Mouse (Mus musculus): Measurements from ENCODE around the gene Cmtm4. TPM values are rescaled to one million over a fixed set of nuclear protein-coding genes. Genes with fewer than 3 reads are reported as not detected.

The Cmtm4 gene
- total RNA-seq, 2 experiments from 2014 or later, result 47.2 to 48.3 TPM

DNA sequence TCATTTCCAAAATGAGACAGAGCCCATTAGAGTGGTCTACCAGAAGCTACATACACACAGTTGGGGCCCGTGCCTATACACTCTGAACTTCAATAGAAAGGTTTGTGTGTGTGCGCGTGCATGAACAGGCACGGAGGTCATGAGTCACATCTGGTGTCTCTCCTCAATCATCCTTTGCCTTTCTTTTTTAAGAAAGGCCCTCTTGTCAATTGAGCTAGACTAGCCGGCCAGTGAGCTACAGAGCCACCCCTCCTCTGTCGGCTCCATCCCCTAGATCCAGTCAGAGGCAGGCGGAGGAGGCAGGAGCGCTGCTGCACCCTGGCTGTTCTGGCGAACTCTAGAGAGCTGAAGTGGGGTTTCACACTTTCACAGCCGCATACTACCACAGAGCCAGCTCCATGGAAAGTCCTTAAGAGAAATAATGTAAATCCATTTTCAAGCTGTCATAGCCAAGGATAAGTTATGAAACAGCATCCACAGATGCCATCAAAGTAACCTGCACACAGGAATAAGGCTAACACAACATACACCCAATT is 16.2 kb downstream of the Cmtm4 start:
- no peak for DNase-seq
- intact Hi-C loops (cut with DNase I), result no loop called here

DNA sequence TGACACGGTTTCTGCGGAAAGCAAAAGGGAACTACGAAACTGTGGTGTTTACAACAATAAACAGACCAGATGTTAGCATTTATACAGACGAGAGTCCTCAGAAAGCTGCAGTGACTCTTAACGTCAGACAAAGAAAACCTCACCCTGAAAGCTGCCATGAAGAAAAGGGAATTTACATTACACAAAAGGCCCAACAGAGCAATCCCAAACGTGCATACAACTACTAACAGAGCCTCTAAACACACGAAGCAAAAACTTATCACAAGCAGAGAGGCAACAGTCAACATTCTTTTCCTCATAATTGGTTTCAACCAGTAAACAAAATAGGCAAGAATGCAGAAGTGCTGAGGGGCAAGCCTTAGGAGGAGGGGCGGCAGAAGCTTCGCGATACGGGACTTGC is 18.9 kb downstream of the Cmtm4 start:
- DNase-seq, result no peak
- intact Hi-C loops (cut with DNase I), result no loop called here

DNA sequence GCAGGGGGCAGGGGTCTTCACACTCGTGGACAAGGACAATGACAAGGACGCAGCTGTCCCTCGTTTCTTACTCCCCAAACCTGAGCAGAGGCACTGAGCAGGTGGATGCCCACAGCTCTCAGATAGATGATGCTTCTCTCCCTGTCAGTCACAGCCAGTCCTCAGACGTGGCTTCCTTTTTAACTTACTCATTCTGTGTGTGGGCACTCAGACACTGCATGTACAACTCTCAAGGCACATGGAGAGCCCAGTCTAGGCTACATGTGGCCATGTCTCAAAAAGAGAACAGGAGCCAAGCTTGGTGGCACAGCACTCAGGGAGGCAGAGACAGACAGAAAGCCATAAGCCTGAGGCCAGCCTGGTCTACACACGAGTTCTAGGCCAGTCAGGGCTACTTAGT is 19.6 kb downstream of the Cmtm4 start:
- intact Hi-C loops (cut with DNase I), result no loop called here
- DNase-seq, result no peak

DNA sequence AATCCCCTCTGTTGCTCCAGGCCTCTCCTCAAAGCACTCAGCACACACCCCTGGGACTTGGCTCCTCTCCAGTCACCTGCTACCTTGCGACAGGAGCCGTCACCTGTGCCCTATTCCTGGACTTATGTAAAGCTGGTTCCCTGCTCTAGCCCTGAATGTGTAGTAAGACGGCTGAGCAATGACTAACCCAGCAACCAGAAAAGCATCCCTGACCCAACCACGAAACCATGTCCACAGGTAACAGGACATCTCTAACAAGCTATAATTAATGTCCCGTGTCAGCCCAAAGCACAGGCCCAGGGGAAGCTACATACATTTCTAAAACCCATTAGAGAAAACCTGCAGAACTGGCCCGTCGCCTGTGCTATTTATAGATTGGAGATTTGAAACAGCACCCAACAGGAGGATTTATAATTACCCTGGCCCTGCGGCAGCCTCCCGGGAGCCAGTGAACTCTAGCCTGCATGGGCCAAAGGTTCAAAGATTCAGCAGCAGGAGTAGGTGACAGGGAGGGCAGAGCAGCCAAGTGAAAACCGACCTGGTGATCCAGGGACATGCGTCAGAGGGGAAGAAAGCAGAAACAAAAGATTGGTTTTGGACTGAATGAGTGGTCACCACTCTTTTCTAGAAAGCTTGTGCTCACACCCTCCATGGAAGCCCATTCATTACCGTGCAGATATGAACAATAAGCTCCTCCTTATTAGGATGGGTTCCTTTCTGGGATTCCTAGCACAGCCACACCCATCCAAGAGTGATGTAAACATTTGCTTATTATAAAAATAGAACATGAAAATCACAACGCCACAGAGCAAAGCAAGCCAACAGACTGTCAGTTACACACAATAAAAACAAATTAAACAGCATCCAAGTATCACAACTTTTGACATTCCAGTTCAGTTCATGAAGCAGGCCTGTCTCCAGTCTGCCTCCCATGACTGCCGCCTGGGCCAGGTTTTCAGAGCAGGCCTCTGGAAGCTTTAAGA is 20.5 kb downstream of the Cmtm4 start:
- peak; percentile 34 for DNase-seq
- intact Hi-C loops (cut with DNase I), result no loop called here

DNA sequence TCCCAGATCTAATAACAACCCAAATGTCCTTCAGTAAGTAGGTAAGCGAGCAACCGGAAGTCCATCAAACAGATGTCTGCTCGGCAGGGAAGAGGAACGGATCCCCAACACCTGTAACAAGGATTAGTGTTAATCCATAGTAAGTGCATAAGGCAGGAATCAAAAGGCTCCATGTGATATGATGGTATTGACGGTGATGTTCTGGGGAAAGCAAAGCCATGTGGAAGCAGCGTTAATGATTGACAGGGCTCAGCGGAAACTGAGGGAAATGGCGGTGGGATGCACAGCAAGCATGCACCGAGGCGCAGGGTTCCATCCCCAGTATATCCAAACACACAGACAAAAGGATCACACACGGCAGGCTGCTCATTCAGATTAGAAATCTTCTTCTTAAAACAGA is 21.3 kb downstream of the Cmtm4 start:
- intact Hi-C loops (cut with DNase I), result no loop called here
- DNase-seq, result no peak

DNA sequence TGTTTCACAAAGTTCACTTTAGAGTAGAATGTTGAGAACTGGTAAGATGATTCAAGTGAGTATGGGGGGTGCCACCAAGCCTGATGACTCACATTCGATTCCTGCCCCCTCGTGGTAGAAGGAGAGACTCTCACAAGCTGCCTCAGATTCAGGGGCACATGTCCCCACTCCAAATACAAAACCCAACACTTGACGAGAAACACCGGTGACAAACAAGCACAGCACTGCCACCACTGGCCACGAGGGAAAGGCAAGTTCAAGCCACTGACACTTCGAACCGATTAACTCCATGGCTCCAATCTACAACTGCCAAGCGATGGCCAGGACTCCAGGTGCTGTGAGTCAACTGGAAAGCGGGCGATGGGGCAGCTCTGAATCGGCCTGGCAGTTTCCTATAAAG is 21.8 kb downstream of the Cmtm4 start:
- peak; percentile 63 for DNase-seq
- intact Hi-C loops (cut with DNase I), result no loop called here

DNA sequence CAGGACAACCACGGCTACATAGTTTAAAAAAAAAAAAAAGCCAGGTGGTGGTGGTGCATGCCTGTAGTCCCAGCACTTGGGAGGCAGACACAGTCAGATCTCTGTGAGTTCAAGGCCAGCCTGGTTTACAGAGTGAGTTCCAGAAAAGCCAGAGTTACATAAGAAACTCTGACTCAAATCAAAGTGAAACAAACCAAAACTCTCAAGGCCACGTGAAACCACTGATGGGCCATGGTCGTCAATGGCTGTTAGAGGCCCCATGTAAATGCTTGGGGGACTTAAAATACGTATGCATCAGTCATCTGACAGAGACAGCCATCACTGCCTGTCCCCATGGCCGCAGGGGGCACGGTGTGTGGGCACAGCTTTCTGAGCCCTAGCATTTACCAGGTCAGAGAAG is 24.5 kb downstream of the Cmtm4 start:
- no peak for DNase-seq
- intact Hi-C loops (cut with DNase I), result no loop called here

DNA sequence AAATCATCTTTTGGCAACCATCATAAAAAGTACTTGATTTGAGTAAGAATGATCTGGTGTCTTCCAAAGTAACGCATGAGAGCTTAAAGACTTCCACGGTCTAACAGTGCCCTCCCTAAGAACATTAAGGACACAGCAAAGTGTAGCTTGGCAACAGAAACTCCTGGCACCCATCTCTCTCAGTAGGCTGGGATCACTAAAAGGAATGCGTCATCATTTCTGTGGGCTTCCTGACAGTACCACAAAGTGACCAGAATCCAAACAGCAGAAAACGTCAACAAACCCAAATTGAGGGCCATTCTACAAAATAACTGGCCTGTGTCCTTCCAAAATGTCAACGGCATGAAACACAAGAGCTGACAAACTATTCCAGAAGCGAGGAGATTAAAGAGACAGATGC is 25.5 kb downstream of the Cmtm4 start:
- DNase-seq, result no peak
- intact Hi-C loops (cut with DNase I), result no loop called here

DNA sequence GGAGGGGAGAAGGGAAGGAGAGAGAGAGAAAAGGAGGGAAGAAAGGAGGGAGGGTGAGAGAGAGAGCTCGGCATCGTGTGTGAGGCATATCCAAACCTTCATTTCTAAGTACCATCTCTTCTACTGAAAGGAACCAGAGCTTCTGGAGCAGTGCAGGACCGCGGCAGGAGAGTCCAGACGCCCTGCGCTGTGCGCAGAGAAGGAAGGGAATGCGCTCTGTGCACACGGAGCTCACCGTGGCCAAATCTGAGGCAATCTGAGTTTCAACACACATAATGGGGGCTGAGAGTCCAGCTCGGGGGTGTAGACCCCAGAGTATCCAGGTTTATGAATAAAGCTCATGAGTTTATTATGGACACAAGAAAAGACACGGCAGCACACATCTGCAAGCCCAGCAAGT is 26.0 kb downstream of the Cmtm4 start:
- no peak for DNase-seq
- intact Hi-C loops (cut with DNase I), result no loop called here

DNA sequence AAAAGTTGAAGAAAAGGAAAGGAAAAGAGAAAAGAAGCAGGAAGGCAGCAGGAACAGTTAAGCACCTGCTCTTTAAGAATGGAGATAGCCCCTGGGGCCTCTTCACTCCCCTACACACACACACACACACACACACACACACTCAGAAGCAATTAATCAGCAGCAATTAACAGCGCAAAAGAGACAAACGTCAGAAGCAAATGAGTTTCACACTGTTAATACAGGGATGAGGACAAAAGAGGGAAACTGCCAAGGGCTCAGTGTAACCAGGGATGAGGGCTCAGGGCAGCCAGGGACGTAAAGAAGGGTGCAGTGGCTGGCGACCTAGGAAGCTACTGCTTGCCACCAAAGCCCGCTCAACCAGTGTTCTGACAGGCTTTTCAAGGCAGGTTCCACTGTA is 28.2 kb downstream of the Cmtm4 start:
- intact Hi-C loops (cut with DNase I), result no loop called here
- DNase-seq, result no peak

DNA sequence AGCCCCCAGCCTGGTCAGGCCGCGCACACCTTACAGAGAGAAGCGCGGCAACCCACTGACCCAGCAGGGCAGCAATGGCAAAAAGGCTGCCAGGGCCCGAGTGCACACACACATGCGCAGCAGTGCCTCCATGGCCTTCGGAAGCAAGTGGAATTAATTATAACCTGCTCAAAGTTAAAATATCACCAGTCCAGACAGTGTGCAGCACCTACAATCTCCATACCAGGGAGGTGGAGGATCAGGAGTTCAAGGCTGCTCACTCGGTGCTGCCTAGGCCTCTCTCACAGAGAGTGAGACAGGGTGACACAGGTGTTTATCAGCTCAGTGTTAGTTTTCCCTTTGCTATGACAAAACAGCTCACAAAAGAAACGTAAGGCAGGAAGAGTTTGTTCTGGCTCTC is 29.9 kb downstream of the Cmtm4 start:
- DNase-seq, result no peak
- intact Hi-C loops (cut with DNase I), result no loop called here

DNA sequence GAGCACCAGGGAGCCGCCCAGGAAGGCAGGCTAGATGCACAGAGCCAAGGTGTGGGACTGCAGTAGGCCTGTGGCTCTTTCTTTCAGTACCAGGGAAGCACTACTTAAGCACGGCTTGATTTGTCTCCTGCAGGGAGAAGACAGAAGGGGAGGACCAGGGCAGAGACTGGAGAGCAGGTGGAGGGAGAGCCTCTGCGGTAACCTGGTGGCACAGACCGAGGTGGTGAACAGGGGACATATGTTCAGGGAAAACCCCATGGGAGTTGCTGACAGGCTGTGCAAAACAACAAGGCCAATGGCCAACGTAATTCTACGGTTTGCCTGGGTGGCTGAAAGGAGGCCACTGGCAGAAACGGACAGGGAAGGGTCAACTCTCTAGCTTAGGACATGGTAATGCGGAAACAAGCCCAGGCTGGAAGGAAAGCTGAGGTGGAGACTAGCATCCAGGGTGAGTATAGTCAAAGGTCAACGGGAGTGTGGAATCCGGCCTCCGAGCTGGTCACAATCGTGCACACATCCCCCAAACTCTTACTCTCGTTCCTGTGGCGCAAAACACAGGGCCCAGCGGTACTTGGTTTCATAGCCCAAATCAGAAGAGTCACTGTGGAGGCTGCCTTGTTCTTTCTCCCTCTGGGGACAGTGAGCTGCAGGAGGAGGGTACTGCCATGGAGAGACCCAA is 35.7 kb downstream of the Cmtm4 start:
- DNase-seq, result peak; percentile 35
- intact Hi-C loops (cut with DNase I), result no loop called here

DNA sequence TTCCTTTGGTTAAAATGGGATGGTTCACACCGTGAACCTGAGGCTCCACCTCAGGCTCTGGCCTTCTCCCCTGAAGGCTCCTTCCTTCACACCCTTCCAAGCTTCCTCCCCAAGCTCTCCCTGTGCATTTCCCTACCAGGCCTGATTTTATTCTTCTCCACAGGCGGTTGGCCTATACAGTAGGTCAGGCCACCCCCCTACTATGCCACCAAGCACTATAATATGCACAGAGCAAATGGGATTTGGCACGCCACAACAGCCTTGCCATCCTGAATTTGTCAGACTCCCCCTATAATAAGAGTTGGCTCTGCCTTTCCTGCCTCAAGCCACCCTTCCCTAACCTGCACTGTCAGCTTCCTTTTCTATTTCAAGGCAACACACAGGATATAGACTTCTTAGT is 37.0 kb downstream of the Cmtm4 start:
- intact Hi-C loops (cut with DNase I), result no loop called here
- no peak for DNase-seq

DNA sequence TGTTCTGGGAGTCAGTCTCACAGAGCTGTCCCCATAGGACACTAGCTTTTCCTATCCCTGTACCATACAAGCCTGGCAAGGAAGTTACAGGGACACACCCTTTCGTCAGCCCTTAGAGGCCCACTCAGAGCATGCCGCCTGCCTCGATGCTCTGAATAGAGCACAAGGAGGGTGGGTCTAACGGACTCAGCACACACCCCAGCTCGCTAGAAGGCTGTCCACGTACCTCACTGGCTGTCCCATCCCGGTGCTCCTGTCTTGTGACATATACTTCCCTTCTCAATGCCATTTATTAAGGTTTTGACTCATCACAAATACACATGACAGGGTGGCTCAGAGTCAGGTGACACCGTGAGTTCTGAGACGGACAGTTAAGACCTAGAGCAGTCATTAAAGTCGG is 41.1 kb downstream of the Cmtm4 start:
- intact Hi-C loops (cut with DNase I), result no loop called here
- no peak for DNase-seq

DNA sequence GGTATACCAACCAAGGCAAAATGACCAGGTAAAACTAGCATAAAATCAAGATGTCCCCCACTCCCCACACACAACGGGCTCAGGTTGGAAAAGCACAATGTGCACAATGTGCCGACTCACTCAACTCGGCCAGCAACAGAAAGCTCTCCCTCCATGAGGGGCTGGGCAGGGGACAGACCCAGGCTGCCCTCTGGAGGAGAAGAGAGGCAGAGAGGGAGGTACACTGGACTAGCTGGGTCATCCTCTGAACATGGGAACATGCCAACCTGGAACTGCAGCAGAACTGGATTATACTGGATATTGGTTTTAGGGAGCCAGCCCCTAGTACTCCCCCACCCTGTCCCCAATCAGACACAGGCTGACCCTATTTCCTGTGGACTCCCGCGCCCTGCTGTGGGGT is 42.4 kb downstream of the Cmtm4 start:
- no peak for DNase-seq
- intact Hi-C loops (cut with DNase I), result no loop called here

DNA sequence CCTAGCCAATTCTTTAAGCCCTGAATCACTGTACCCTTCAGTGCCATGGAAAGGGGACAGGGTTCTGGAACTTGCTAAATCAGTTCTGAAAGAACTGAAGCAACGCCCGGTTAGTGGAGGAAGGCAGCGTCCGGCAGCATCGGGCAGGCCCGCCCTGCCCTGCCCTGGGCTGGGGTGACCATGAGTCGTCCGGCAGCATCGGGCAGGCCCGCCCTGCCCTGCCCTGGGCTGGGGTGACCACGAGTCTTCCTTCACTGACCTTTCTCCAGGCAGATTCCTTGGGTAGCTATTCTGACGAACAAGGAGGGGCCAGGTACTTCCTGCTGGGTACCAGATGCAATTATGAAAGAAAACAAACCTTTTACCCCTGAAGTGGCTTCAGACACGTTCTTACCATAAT is 45.6 kb downstream of the Cmtm4 start:
- no peak for DNase-seq
- intact Hi-C loops (cut with DNase I), result no loop called here

DNA sequence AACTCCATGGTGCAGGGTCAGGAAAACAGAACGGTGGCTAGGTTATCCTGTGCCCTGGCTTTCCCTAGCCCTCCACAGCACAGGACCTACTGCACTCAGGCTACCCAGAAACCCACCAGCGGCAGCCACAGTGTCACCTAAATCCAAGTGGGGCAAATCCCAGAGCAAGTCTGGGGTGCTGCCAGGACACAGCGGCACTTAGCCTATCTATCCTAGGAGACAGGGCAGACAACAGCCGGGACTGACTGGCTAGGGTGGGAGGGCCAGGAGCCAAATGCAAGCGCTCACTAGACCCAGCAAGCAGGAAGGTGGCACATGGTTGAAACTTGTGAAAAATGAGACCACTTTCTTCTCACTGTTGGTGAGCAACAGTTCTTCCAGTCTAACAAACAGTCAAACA is 46.6 kb downstream of the Cmtm4 start:
- intact Hi-C loops (cut with DNase I), result no loop called here
- DNase-seq, result no peak

DNA sequence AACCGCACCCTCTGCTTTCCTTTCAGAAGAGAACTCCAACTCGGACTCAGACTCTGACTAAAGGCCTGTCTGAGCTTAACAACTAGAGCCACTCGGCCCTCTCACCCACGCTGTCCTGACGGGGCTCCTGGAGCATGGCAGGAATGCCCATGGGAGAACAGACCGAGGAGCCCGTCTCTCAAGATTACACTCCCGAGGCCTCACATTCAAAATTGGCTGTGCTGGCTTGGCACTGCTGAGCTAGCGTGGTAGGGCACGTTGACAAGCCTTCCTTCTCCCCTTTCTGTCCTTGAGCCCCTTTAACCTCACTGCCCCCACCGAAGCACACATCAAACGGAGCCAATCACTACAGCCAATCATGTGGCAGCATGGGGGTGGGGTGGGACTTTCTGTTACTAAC is 48.9 kb downstream of the Cmtm4 start:
- no peak for DNase-seq
- intact Hi-C loops (cut with DNase I), result no loop called here

DNA sequence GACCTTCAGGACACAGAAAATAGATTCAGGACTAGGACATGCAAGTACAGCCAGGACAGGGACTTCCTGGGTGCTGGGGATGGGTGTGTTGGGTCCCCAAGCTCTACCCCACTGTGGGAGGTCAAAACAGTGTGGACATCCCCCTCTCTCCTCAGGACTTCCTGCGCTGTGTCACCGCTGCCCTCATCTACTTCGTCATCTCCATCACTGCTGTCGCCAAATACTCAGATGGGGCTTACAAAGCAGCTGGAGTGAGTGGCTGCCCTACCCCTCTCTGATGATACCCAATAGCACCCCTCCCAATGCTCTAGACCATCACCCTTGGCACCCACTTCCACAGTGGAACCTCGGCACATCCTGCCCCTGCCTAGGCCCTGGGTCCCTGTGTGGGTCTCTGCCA is 51.0 kb downstream of the Cmtm4 start:
- intact Hi-C loops (cut with DNase I), result loop anchor here (5.0 kb wide), 1 partner anchor 98 kb away; the partner anchor contains the start of gene Dync1li2
- no peak for DNase-seq

DNA sequence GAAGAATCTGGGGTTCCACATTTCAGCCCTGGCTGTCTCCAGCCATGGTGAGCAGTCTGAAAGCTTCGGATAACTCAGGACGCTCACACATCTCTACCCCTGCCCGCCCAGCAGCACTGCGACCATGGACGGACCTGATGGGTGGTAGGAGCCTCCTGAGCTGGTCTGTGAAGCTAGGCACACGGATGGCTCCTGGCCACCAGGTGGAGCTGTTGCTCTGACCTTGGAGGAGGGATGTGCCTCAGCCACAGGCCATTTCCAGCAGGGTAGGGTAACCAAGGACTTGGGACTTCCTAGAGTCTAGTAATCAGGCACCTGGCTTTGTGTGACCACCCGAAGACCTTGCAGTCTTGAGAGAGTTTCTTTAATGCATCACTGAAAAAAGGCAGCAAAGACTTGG is 51.6 kb downstream of the Cmtm4 start:
- peak; percentile 92 for DNase-seq
- intact Hi-C loops (cut with DNase I), result loop anchor here (5.0 kb wide), 1 partner anchor 98 kb away; the partner anchor contains the start of gene Dync1li2

DNA sequence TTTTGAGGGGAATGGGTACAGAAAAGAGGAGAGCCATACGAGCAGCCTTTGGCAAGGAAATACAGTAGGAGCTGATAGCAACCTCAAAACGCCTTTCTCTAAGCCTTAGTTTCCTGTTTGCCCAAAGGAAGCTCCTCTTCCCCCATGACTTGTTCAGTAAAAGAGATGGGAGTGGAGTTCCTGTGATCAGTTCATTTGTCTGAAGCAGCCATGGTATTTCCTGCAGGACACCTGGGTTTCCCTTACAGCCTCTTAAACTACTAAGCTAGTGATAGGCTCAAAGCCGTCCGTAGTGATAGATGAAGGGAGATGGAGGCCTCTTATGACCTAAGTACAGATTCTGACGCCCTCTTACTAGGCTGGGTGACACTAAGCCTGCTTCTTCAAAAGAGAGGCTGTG is 53.2 kb downstream of the Cmtm4 start:
- intact Hi-C loops (cut with DNase I), result loop anchor here (5.0 kb wide), 1 partner anchor 100 kb away; the partner anchor contains the start of gene Dync1li2
- DNase-seq, result no peak

DNA sequence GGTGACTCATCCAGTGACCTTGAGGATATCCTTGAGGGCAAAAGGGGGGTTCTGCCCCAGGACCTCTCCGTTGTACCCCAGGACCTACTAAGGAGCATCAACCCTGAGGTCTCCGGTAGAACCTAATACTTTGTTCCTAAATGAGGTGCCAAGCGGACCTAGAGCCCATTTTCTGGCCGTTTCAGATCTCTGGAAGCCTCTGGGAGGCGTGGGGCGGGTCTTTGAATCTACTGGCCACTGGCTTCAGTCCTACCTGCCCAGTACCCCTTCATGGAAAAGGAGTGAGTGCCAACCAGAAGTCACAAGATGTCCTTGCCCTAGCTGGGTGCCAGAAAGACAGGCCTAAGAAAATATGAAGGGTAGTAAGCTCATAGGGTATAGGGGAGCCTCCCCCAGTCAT is 53.9 kb downstream of the Cmtm4 start:
- intact Hi-C loops (cut with DNase I), result loop anchor here (5.0 kb wide), 1 partner anchor 101 kb away; the partner anchor contains the start of gene Dync1li2
- no peak for DNase-seq

Data from left cerebral cortex, postnatal 4 days (tissue).